Mouse (Mus musculus): Measurements from ENCODE around the gene Ppfibp1.

Ppfibp1 gene

GRCm38 (mm10) chr6:146881896-146882770 lies 6.2 kb upstream of the Ppfibp1 start:
- no peak for DNase-seq (ENCODE audit: low read depth, low spot score)

GRCm38 (mm10) chr6:146883426-146883825 lies 4.9 kb upstream of the Ppfibp1 start:
- no peak for DNase-seq (ENCODE audit: low read depth, low spot score)

- no peak for DNase-seq (ENCODE audit: low read depth, low spot score)
Measured at GRCm38 (mm10) chr6:146884171-146884570, 4.1 kb upstream of the Ppfibp1 start.

GRCm38 (mm10) chr6:146884851-146885250 lies 3.4 kb upstream of the Ppfibp1 start:
- no peak for DNase-seq (ENCODE audit: low read depth, low spot score)

- DNase-seq (ENCODE audit: low read depth, low spot score) = no peak
Measured at GRCm38 (mm10) chr6:146888660-146889490, 588 bp downstream of the Ppfibp1 start.

- DNase-seq (ENCODE audit: low read depth, low spot score) = no peak
Measured at GRCm38 (mm10) chr6:146890215-146890614, 1.9 kb downstream of the Ppfibp1 start.

- no peak for DNase-seq (ENCODE audit: low read depth, low spot score)
Measured at GRCm38 (mm10) chr6:146890633-146891032, 2.3 kb downstream of the Ppfibp1 start.

GRCm38 (mm10) chr6:146893890-146894289 lies 5.6 kb downstream of the Ppfibp1 start:
- DNase-seq (ENCODE audit: low read depth, low spot score) = no peak

GRCm38 (mm10) chr6:146898709-146899108 lies 10.4 kb downstream of the Ppfibp1 start:
- no peak for DNase-seq (ENCODE audit: low read depth, low spot score)

GRCm38 (mm10) chr6:146899647-146900046 lies 11.4 kb downstream of the Ppfibp1 start:
- DNase-seq (ENCODE audit: low read depth, low spot score) = no peak

- DNase-seq (ENCODE audit: low read depth, low spot score) = no peak
Measured at GRCm38 (mm10) chr6:146901929-146902328, 13.6 kb downstream of the Ppfibp1 start.

GRCm38 (mm10) chr6:146903632-146904031 lies 15.3 kb downstream of the Ppfibp1 start:
- no peak for DNase-seq (ENCODE audit: low read depth, low spot score)

GRCm38 (mm10) chr6:146904707-146905106 lies 16.4 kb downstream of the Ppfibp1 start:
- DNase-seq (ENCODE audit: low read depth, low spot score) = no peak

GRCm38 (mm10) chr6:146906000-146906786 lies 17.9 kb downstream of the Ppfibp1 start:
- DNase-seq (ENCODE audit: low read depth, low spot score) = no peak

- no peak for DNase-seq (ENCODE audit: low read depth, low spot score)
Measured at GRCm38 (mm10) chr6:146907061-146907794, 18.9 kb downstream of the Ppfibp1 start.

GRCm38 (mm10) chr6:146907795-146908190 lies 19.5 kb downstream of the Ppfibp1 start:
- no peak for DNase-seq (ENCODE audit: low read depth, low spot score)

- no peak for DNase-seq (ENCODE audit: low read depth, low spot score)
Measured at GRCm38 (mm10) chr6:146908801-146909200, 20.5 kb downstream of the Ppfibp1 start.

GRCm38 (mm10) chr6:146909725-146910489 lies 21.6 kb downstream of the Ppfibp1 start:
- DNase-seq (ENCODE audit: low read depth, low spot score) = no peak

- no peak for DNase-seq (ENCODE audit: low read depth, low spot score)
Measured at GRCm38 (mm10) chr6:146910801-146911200, 22.5 kb downstream of the Ppfibp1 start.

- no peak for DNase-seq (ENCODE audit: low read depth, low spot score)
Measured at GRCm38 (mm10) chr6:146912835-146913488, 24.7 kb downstream of the Ppfibp1 start.

All from forelimb bud, embryonic 11.5 days (tissue).